Mouse (Mus musculus): Measurements from ENCODE around the gene Syngr2. TPM values are rescaled to one million over a fixed set of nuclear protein-coding genes. Genes with fewer than 3 reads are reported as not detected.

Syngr2 gene
- polyA plus RNA-seq, 1 experiment from 2014 or later = 29.6 TPM

DNA sequence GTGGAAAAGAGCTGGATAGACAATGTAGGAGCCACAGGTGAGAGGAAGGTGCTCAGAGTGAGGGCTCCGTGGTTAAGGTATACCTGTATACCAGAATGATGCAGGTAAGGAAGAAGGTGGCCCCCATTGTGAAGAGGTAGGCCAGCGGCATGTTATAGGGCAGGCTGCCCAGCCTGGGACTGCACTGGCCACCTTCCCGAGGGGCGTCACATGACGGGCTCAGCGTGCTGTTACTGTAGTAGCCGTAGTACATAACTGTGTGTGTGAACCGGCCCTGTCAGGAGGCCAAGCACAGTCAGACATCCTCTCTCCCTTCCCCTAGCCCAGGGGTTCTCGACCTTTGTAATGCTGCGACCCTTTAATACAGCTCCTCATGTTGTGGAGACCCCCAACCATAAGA is 34.5 kb upstream of the Syngr2 start:
- H3K27me3 ChIP-seq = no peaks in the 10 kb centered on the region
- H3K4me2 ChIP-seq (replicated peaks) = no peak overlapping the region
- H3K4me3 ChIP-seq = no peak overlapping the region
- WGBS = 93% methylated on average over 10 of the region's 10 CpGs
- H3K4me1 ChIP-seq = peaks cover 15% of the 10 kb centered on the region; the same call in 1 of the 2 replicates
- H3K27ac ChIP-seq = no peak overlapping the region
- no peak for ATAC-seq (ENCODE audit: insufficient number of reproducible peaks, insufficient read depth, low FRiP score, low TSS enrichment)
- H3K36me3 ChIP-seq = peaks cover 16% of the 10 kb centered on the region; the same call in 1 of the 2 replicates
- H3K9me3 ChIP-seq = no peaks in the 10 kb centered on the region
- no peak overlapping the region for H3K9ac ChIP-seq

DNA sequence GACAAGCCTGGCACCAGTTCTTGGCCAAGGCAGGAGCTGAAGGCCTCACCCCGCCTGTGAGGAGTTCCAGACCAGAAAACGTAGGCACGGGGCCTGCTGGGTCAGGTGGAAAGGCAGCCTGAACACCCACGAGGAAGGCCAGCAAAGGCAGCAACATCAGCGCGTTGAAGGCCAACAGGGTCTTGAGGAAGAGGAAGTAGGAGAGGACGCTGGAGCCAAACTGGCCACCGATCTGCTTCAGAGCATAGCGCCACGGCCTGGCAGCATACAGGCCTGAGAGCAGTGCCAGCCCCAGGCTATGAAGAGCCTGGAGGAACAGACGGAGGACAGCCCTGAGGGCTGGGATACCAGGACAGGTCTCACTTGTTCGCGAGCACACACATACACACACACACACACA is 33.9 kb upstream of the Syngr2 start:
- 89% methylated on average over 13 of the region's 13 CpGs for WGBS
- no peak for ATAC-seq (ENCODE audit: insufficient number of reproducible peaks, insufficient read depth, low FRiP score, low TSS enrichment)
- H3K9ac ChIP-seq = no peak overlapping the region
- no peaks in the 10 kb centered on the region for H3K27me3 ChIP-seq
- H3K4me2 ChIP-seq (replicated peaks) = no peak overlapping the region
- no peaks in the 10 kb centered on the region for H3K9me3 ChIP-seq
- no peak overlapping the region for H3K27ac ChIP-seq
- peaks cover 16% of the 10 kb centered on the region; the same call in 1 of the 2 replicates for H3K4me1 ChIP-seq
- H3K4me3 ChIP-seq = no peak overlapping the region
- H3K36me3 ChIP-seq = peaks cover 16% of the 10 kb centered on the region; the same call in 1 of the 2 replicates

DNA sequence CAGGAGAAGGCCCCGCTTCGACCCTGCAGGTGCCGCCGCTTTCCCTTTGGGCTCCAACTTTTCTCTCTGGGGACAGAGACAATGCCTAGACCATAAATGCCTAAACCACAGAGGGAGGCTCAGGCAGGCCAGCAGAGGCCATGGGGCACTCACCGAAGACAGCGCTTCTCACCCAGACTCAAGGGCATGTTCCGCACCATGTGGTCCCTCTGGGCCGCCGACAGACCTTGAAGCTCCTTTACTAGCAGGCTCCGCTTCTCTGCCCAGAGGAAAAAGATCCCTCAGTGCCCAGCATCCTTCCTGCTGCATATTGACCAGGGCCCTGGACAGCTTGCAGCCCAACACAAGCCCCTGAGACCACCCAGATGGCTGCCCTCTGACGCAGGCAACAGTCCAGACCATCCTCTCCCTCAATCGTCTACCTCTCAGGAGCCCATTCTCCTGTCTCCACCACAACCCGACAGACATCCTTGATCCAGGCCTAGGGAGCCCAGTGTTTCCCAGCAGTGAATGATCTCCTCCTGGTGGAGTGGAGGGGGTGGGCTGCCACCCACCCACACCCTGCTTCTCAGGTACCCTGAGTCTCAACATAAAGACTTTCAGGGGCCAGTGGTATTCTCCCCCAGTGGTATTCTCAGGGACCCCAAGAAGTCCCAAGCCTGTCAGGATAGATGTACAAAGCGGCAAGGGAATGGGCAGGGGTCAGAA is 33.2 kb upstream of the Syngr2 start:
- Histone ChIP-seq H3K9me3 (no peaks in the 10 kb centered on the region), H3K4me1 (peaks cover 21% of the 10 kb centered on the region), H3K27me3 (no peaks in the 10 kb centered on the region), H3K4me2 (replicated peaks) (no peak overlapping the region), H3K36me3 (peaks cover 15% of the 10 kb centered on the region; the same call in 1 of the 2 replicates), H3K4me3 (no peak overlapping the region), H3K27ac (no peak overlapping the region), H3K9ac (no peak overlapping the region)
- ATAC-seq (ENCODE audit: insufficient number of reproducible peaks, insufficient read depth, low FRiP score, low TSS enrichment) = no peak
- 90% methylated on average over 14 of the region's 14 CpGs for WGBS

DNA sequence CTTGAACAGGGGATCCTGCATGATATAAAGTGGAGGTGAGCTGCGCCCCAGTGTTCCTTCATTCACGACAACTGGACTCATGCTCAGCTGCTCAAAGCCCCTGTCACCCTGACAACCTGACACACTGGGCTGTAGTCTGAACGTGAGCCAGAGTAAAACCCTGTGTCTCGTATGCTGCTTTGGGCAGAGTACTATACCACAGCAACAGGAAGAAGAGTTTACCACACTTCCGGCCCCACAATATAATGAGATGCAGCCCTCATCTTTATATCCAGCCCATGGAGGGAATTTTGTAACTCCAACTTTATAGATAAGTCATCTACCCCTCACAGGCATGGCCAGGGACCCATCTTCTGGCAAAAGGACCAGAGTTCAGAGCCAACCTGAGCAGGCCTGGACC is 32.4 kb upstream of the Syngr2 start:
- peaks cover 8% of the 10 kb centered on the region for H3K27me3 ChIP-seq
- 84% methylated on average over 5 of the region's 5 CpGs for WGBS
- ATAC-seq (ENCODE audit: insufficient number of reproducible peaks, insufficient read depth, low FRiP score, low TSS enrichment) = no peak
- H3K9me3 ChIP-seq = no peaks in the 10 kb centered on the region
- H3K4me3 ChIP-seq = no peak overlapping the region
- H3K36me3 ChIP-seq = peaks cover 10% of the 10 kb centered on the region; the same call in 1 of the 2 replicates
- no peak overlapping the region for H3K27ac ChIP-seq
- H3K4me2 ChIP-seq (replicated peaks) = no peak overlapping the region
- peaks cover 30% of the 10 kb centered on the region for H3K4me1 ChIP-seq
- no peak overlapping the region for H3K9ac ChIP-seq

DNA sequence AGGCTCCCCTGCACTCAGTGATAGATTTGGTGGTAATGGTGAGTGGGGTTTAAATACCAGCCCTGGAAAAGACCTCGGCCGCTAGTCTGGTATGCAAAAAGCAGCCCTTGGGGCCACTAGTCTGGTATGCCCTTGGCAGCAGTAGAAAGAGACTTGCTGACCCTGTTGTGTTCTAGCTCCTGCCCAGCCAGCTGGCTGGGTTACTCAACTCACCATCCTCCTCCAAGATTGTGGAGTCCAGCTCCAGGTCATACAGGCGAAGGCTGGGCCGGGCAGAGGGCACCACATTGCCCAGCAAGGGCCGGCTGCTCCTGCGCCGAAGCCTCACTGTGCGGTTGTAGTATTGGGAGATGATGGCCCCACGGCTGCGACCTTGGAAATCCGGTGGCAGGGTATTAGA is 31.4 kb upstream of the Syngr2 start:
- H3K4me1 ChIP-seq = peaks cover 34% of the 10 kb centered on the region
- no peak overlapping the region for H3K4me2 ChIP-seq (replicated peaks)
- 92% methylated on average over 11 of the region's 11 CpGs for WGBS
- H3K36me3 ChIP-seq = peaks cover 5% of the 10 kb centered on the region; the same call in 1 of the 2 replicates
- no peak overlapping the region for H3K4me3 ChIP-seq
- H3K27me3 ChIP-seq = peaks cover 17% of the 10 kb centered on the region
- H3K9me3 ChIP-seq = no peaks in the 10 kb centered on the region
- ATAC-seq (ENCODE audit: insufficient number of reproducible peaks, insufficient read depth, low FRiP score, low TSS enrichment) = no peak
- H3K9ac ChIP-seq = no peak overlapping the region
- H3K27ac ChIP-seq = no peak overlapping the region

DNA sequence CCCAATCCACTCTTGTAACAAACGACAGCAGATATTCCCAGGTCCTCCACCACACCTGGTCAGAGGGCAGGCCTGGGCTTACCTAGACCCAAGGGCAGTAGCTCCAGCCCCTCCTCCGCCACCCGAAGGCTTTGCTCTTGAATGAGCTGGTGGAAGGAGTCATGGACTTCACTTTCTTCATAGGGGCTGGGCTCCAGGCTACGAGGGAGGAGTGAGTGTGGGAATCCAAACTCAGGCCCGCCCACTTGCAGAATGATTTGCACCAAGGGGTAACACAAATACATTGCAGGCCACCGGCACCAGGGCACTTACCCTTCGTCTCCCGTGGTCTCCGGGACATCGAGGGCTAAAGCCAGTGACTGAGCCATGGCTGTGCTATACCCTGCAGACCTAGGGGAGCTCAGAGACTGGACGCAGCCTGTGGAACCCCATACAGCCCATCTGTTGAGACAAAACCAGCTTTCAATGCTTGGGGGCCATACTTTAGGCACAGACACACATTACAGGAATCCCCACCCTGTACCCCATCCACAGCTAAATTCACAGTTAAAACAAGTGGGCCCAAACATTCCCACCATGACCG is 30.5 kb upstream of the Syngr2 start:
- Histone ChIP-seq H3K4me2 (replicated peaks) (peak overlapping the region; percentile 84), H3K27me3 (peaks cover 26% of the 10 kb centered on the region), H3K4me1 (peaks cover 41% of the 10 kb centered on the region), H3K9ac (peak overlapping the region; percentile 54; the same call in 1 of the 2 replicates), H3K4me3 (peak overlapping the region; percentile 44), H3K9me3 (no peaks in the 10 kb centered on the region), H3K36me3 (0 out of 2 replicates have a peak, but pooled peaks cover 4% of the 10 kb centered on the region), H3K27ac (peak overlapping the region; percentile 64)
- 46% methylated on average over 12 of the region's 12 CpGs for WGBS
- ATAC-seq (ENCODE audit: insufficient number of reproducible peaks, insufficient read depth, low FRiP score, low TSS enrichment) = no peak; the same call in 1 of the 2 replicates

DNA sequence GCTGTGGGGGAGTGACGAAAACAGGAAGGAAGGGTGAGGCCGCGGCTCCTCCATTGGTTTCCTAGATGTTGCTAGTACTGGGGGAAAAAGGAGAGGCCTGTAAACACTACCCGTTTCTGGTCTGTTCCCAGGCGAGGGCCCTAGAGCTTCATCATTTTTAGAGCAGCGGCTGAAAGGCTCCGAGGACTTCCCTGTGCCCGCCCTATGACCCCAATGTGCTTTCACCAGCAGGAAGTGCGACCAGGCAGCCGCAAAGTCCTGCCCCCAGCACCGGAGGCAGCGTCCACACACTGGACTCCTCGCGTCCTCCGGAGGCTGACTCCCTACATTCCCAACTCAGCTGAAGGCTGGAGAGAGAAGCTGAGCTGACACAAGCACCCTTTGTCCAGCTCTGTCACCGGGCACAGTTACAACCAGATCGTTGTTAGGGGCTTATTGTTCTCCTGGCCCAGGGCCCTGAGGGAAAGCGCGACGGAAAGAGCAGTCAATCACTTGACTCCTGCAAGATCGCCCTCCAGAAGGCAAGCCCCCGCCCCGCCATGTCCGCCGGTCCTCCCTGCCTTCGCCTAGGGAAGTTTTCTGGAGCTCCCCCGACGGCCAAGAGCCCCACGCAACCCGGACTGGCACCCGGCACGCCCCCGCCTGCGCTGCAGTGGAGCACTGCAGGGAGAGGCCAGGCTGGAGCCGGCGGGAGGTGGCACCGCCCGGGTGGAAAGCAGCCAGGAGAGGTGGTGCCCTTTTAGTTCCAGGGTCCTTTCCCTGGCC is 29.9 kb upstream of the Syngr2 start:
- Histone ChIP-seq H3K4me3 (peak overlapping the region; percentile 44), H3K4me2 (replicated peaks) (peak overlapping the region; percentile 84), H3K4me1 (peaks cover 41% of the 10 kb centered on the region), H3K27ac (peak overlapping the region; percentile 64), H3K9ac (peak overlapping the region; percentile 54), H3K36me3 (0 out of 2 replicates have a peak, but pooled peaks cover 4% of the 10 kb centered on the region), H3K27me3 (peaks cover 28% of the 10 kb centered on the region), H3K9me3 (no peaks in the 10 kb centered on the region)
- no peak for ATAC-seq (ENCODE audit: insufficient number of reproducible peaks, insufficient read depth, low FRiP score, low TSS enrichment)
- WGBS = 3% methylated on average over 38 of the region's 38 CpGs

DNA sequence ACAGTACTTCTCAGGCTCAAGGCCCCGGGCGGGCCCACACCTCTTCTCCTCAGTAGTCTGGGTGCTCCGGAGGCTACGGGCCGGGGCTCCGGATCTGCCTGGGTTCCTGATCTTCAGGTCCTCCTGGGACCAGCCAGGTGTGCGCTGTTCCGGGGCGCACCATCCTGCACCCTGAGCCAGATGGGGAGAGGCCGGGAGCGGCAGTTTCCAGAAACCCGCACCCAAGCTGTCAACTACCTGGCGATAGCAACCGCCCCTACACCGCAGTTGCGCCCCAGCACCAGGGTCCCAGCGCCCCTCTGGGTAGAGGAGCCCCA is 29.3 kb upstream of the Syngr2 start:
- no peaks in the 10 kb centered on the region for H3K9me3 ChIP-seq
- peak overlapping the region; percentile 54 for H3K9ac ChIP-seq
- peaks cover 41% of the 10 kb centered on the region for H3K4me1 ChIP-seq
- H3K27ac ChIP-seq = peak overlapping the region; percentile 64
- 0 out of 2 replicates have a peak, but pooled peaks cover 4% of the 10 kb centered on the region for H3K36me3 ChIP-seq
- peak overlapping the region; percentile 44 for H3K4me3 ChIP-seq
- H3K4me2 ChIP-seq (replicated peaks) = peak overlapping the region; percentile 84
- under 1% methylated on average over 17 of the region's 17 CpGs for WGBS
- H3K27me3 ChIP-seq = peaks cover 28% of the 10 kb centered on the region
- ATAC-seq (ENCODE audit: insufficient number of reproducible peaks, insufficient read depth, low FRiP score, low TSS enrichment) = no peak

DNA sequence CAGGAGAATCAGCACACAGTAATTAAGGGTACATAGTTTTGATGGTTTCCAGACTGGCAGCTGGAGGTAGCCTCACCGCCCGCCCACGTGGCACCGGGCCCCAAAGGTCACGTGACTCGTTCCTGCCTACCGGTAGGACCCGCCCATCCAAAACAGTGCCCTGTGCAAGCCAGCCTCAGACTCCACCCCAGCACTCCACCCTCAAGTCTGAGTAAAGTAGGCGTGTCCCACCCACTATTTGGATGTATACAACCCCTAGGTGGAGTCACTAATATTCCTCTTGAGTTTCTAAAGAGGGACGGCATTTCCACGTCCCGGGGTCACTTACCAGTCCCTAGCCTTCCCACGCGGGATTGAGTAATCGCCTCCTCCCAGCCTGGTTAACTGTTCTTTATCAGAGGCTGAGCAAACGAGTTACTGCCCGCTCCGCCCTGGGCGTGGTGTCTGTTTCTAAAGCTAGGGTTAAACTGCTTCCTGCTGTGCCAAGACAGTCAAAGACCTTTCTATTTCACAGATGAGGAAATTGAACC is 28.8 kb upstream of the Syngr2 start:
- H3K4me3 ChIP-seq = peak overlapping the region; percentile 44
- peaks cover 28% of the 10 kb centered on the region for H3K27me3 ChIP-seq
- peak overlapping the region; percentile 48; the same call in 1 of the 2 replicates for H3K27ac ChIP-seq
- peaks cover 41% of the 10 kb centered on the region for H3K4me1 ChIP-seq
- 0 out of 2 replicates have a peak, but pooled peaks cover 4% of the 10 kb centered on the region for H3K36me3 ChIP-seq
- WGBS = 2% methylated on average over 19 of the region's 19 CpGs
- ATAC-seq (ENCODE audit: insufficient number of reproducible peaks, insufficient read depth, low FRiP score, low TSS enrichment) = peak; percentile 74
- H3K4me2 ChIP-seq (replicated peaks) = peak overlapping the region; percentile 84
- no peaks in the 10 kb centered on the region for H3K9me3 ChIP-seq
- H3K9ac ChIP-seq = peak overlapping the region; percentile 54; the same call in 1 of the 2 replicates

DNA sequence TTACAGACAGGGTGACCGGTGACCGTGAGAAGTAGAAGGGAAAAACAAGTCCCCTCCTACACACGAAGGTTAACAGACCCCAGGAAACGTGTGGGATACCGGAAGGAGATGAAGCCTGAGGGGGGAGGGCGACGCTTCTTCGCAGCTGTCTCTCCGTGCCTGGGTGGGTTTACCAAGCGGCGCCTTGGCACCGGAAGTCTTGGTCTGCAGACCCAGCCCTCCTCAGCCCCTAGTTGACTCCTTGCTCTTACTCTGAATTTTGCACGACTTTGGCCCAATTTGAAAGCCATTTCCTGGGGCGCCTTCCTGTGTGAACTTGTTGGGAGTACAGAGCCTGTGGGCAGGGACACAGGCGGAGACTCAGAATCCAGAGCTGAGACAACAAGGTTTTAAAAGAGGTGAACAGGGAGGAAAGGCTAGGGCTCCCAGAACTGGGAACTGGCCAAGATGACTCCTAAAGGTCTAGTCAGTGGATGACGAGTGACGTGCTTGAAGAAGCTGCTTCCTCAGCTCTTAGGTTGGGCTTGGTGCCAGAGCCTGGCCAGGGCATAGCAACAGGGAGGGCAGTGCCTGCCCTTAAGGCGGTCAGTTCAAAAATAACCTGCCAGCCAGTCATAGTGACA is 28.2 kb upstream of the Syngr2 start:
- H3K4me3 ChIP-seq = 0 out of 2 replicates have a peak overlapping the region, but pooled peaks have one; percentile 44

More for the DNA sequence above, 28.2 kb upstream of the Syngr2 start:
- Histone ChIP-seq H3K4me2 (replicated peaks) (peak overlapping the region; percentile 84), H3K27me3 (peaks cover 28% of the 10 kb centered on the region), H3K9ac (no peak overlapping the region), H3K4me1 (peaks cover 41% of the 10 kb centered on the region), H3K36me3 (0 out of 2 replicates have a peak, but pooled peaks cover 4% of the 10 kb centered on the region), H3K9me3 (no peaks in the 10 kb centered on the region), H3K27ac (peak overlapping the region; percentile 48)
- ATAC-seq (ENCODE audit: insufficient number of reproducible peaks, insufficient read depth, low FRiP score, low TSS enrichment) = no peak
- 18% methylated on average over 18 of the region's 18 CpGs for WGBS

Measured in embryonic facial prominence, embryonic 12.5 days (tissue).